In genomic region chr7:113443566-113443965, GRCm38 (mm10) we compare ENCODE assay signal across 15 mouse cellular contexts. TPM values are rescaled to one million over a fixed set of nuclear protein-coding genes. Genes with fewer than 3 reads are reported as not detected.
DNase-seq lines count a peak whose midpoint lies in the region.
"Had no signal": no experiment of that assay in that cellular context is flagged by ENCODE, and none has a peak within 500 bp of the region (broad histone marks: within the 10 kb centered on the region; RNA-seq: fewer than 3 reads in every experiment).

No protein-coding gene starts in this region.

- peak; percentile 30 to 56 for DNase-seq in kidney, adult 8-10 months
- no peak for DNase-seq in kidney, postnatal 10 days
- peak; percentile 41 for DNase-seq in lung, postnatal 36 days
- DNase-seq in lung, postnatal 10 days: no peak
- DNase-seq in adrenal gland, postnatal 36 days: peak; percentile 4 to 5
- peak; percentile 2 for DNase-seq in skeletal muscle tissue, adult 2 months (ENCODE audit: low read depth, low spot score)
- DNase-seq in cerebellum, adult 8-10 months: no peak
- DNase-seq: cerebellum, postnatal 25 days; gastrocnemius, postnatal 36 days; heart, postnatal 36 days; layer of hippocampus, adult 9-11 months; right cerebral cortex, postnatal 25 days; thymus, postnatal 25 days had no signal

RNA-seq across cellular contexts. Expression of gene Pth, which starts 55.2 kb away (rescaled TPM):
- total RNA-seq in adrenal gland, postnatal 36 days (2021): not detected
- total RNA-seq: gastrocnemius, postnatal 36 days; heart, postnatal 36 days; left cerebral cortex, adult 8-10 months; megakaryocyte-erythroid progenitor cell, adult 5-6 weeks had no signal

Comparison
In these comparisons a context has a peak if more than half of its experiments do, and no peak if none do; other contexts are left out.
1. DNase-seq: peak in kidney, adult 8-10 months (2 of 2), lung, postnatal 36 days (single experiment), adrenal gland, postnatal 36 days (2 of 2) and skeletal muscle tissue, adult 2 months (single experiment); none in kidney, postnatal 10 days (single experiment), lung, postnatal 10 days (single experiment) and cerebellum, adult 8-10 months (single experiment).